Mouse (Mus musculus): ENCODE measurements around the gene Pikfyve. TPM values are rescaled to one million over a fixed set of nuclear protein-coding genes. Genes with fewer than 3 reads are reported as not detected.

Pikfyve gene
- polyA plus RNA-seq, 1 experiment from 2014 or later = 3.9 TPM

- Histone ChIP-seq H3K4me1 (replicated peaks) (peaks cover 33% of the 10 kb centered on the region), H3K9ac (peak overlapping the region; percentile 62), H3K4me3 (replicated peaks) (peak overlapping the region; percentile 90), H3K27me3 (no peaks in the 10 kb centered on the region), H3K27ac (replicated peaks) (peak overlapping the region; percentile 75), H3K4me2 (peak overlapping the region; percentile 82), H3K9me3 (replicated peaks) (no peaks in the 10 kb centered on the region), H3K36me3 (replicated peaks) (no peaks in the 10 kb centered on the region)
- WGBS (ENCODE audit: insufficient replicate concordance) = 15% methylated on average over 12 of the region's 12 CpGs
- ATAC-seq (ENCODE audit: insufficient read depth) = no peak
Measured at GRCm38 (mm10) chr1:65185524-65186205, 818 bp upstream of the Pikfyve start.

- under 1% methylated on average over 6 of the region's 6 CpGs for WGBS (ENCODE audit: insufficient replicate concordance)
Measured at GRCm38 (mm10) chr1:65187074-65187430, 569 bp downstream of the Pikfyve start.

GRCm38 (mm10) chr1:65190172-65190571 is 3.7 kb downstream of the Pikfyve start:
- Histone ChIP-seq H3K4me2 (no peak overlapping the region), H3K9me3 (replicated peaks) (no peaks in the 10 kb centered on the region), H3K4me1 (replicated peaks) (peaks cover 27% of the 10 kb centered on the region), H3K9ac (no peak overlapping the region), H3K27ac (replicated peaks) (no peak overlapping the region), H3K27me3 (no peaks in the 10 kb centered on the region), H3K4me3 (replicated peaks) (no peak overlapping the region), H3K36me3 (replicated peaks) (peaks cover 12% of the 10 kb centered on the region)
- 77% methylated on average over 4 of the region's 4 CpGs for WGBS (ENCODE audit: insufficient replicate concordance)
- no peak for ATAC-seq (ENCODE audit: insufficient read depth)

More at GRCm38 (mm10) chr1:65187074-65187430, 569 bp downstream of the Pikfyve start:
- H3K4me1 ChIP-seq (replicated peaks) = peaks cover 27% of the 10 kb centered on the region
- H3K4me3 ChIP-seq (replicated peaks) = peak overlapping the region; percentile 90
- peaks cover 4% of the 10 kb centered on the region for H3K36me3 ChIP-seq (replicated peaks)
- H3K27ac ChIP-seq (replicated peaks) = peak overlapping the region; percentile 91
- ATAC-seq (ENCODE audit: insufficient read depth) = peak; percentile 17
- H3K9me3 ChIP-seq (replicated peaks) = no peaks in the 10 kb centered on the region
- peak overlapping the region; percentile 88 for H3K9ac ChIP-seq
- H3K4me2 ChIP-seq = peak overlapping the region; percentile 82
- H3K27me3 ChIP-seq = no peaks in the 10 kb centered on the region

GRCm38 (mm10) chr1:65193226-65193625 is 6.7 kb downstream of the Pikfyve start:
- Histone ChIP-seq H3K9me3 (replicated peaks) (no peaks in the 10 kb centered on the region), H3K4me2 (no peak overlapping the region), H3K9ac (no peak overlapping the region), H3K4me1 (replicated peaks) (peaks cover 8% of the 10 kb centered on the region), H3K27me3 (no peaks in the 10 kb centered on the region), H3K27ac (replicated peaks) (no peak overlapping the region), H3K36me3 (replicated peaks) (peaks cover 26% of the 10 kb centered on the region), H3K4me3 (replicated peaks) (no peak overlapping the region)
- WGBS (ENCODE audit: insufficient replicate concordance) = 68% methylated on average over 2 of the region's 2 CpGs
- no peak for ATAC-seq (ENCODE audit: insufficient read depth)

GRCm38 (mm10) chr1:65198425-65198824 is 11.9 kb downstream of the Pikfyve start:
- Histone ChIP-seq H3K9me3 (replicated peaks) (no peaks in the 10 kb centered on the region), H3K27me3 (no peaks in the 10 kb centered on the region), H3K27ac (replicated peaks) (no peak overlapping the region), H3K9ac (no peak overlapping the region), H3K36me3 (replicated peaks) (peaks cover 17% of the 10 kb centered on the region), H3K4me1 (replicated peaks) (no peaks in the 10 kb centered on the region), H3K4me3 (replicated peaks) (no peak overlapping the region), H3K4me2 (no peak overlapping the region)
- WGBS (ENCODE audit: insufficient replicate concordance) = 51% methylated on average over 2 of the region's 2 CpGs
- no peak for ATAC-seq (ENCODE audit: insufficient read depth)

- Histone ChIP-seq H3K36me3 (replicated peaks) (peaks cover 19% of the 10 kb centered on the region), H3K4me3 (replicated peaks) (no peak overlapping the region), H3K4me1 (replicated peaks) (no peaks in the 10 kb centered on the region), H3K27me3 (no peaks in the 10 kb centered on the region), H3K9me3 (replicated peaks) (no peaks in the 10 kb centered on the region), H3K9ac (no peak overlapping the region), H3K27ac (replicated peaks) (no peak overlapping the region), H3K4me2 (no peak overlapping the region)
- ATAC-seq (ENCODE audit: insufficient read depth) = no peak
- 83% methylated on average over 2 of the region's 2 CpGs for WGBS (ENCODE audit: insufficient replicate concordance)
Measured at GRCm38 (mm10) chr1:65198861-65199260, 12.4 kb downstream of the Pikfyve start.

GRCm38 (mm10) chr1:65204299-65204698 is 17.8 kb downstream of the Pikfyve start:
- no peaks in the 10 kb centered on the region for H3K9me3 ChIP-seq (replicated peaks)
- ATAC-seq (ENCODE audit: insufficient read depth) = no peak
- no peaks in the 10 kb centered on the region for H3K27me3 ChIP-seq
- H3K9ac ChIP-seq = no peak overlapping the region
- no peak overlapping the region for H3K4me2 ChIP-seq
- 45% methylated on average over 1 of the region's 1 CpGs for WGBS (ENCODE audit: insufficient replicate concordance)
- no peak overlapping the region for H3K4me3 ChIP-seq (replicated peaks)
- H3K36me3 ChIP-seq (replicated peaks) = peaks cover 37% of the 10 kb centered on the region
- H3K4me1 ChIP-seq (replicated peaks) = no peaks in the 10 kb centered on the region
- H3K27ac ChIP-seq (replicated peaks) = no peak overlapping the region

GRCm38 (mm10) chr1:65213214-65213613 is 26.7 kb downstream of the Pikfyve start:
- WGBS (ENCODE audit: insufficient replicate concordance) = 72% methylated on average over 2 of the region's 2 CpGs
- H3K36me3 ChIP-seq (replicated peaks) = peaks cover 27% of the 10 kb centered on the region
- H3K27me3 ChIP-seq = no peaks in the 10 kb centered on the region
- no peaks in the 10 kb centered on the region for H3K9me3 ChIP-seq (replicated peaks)
- H3K4me3 ChIP-seq (replicated peaks) = no peak overlapping the region
- no peak overlapping the region for H3K4me2 ChIP-seq
- ATAC-seq (ENCODE audit: insufficient read depth) = no peak
- no peak overlapping the region for H3K27ac ChIP-seq (replicated peaks)
- H3K4me1 ChIP-seq (replicated peaks) = no peaks in the 10 kb centered on the region
- no peak overlapping the region for H3K9ac ChIP-seq

GRCm38 (mm10) chr1:65217567-65217966 is 31.1 kb downstream of the Pikfyve start:
- Histone ChIP-seq H3K36me3 (replicated peaks) (peaks cover 28% of the 10 kb centered on the region), H3K4me2 (no peak overlapping the region), H3K4me1 (replicated peaks) (no peaks in the 10 kb centered on the region), H3K27ac (replicated peaks) (no peak overlapping the region), H3K27me3 (no peaks in the 10 kb centered on the region), H3K9ac (no peak overlapping the region), H3K9me3 (replicated peaks) (no peaks in the 10 kb centered on the region), H3K4me3 (replicated peaks) (no peak overlapping the region)
- no peak for ATAC-seq (ENCODE audit: insufficient read depth)
- 70% methylated on average over 2 of the region's 2 CpGs for WGBS (ENCODE audit: insufficient replicate concordance)

GRCm38 (mm10) chr1:65217972-65218371 is 31.5 kb downstream of the Pikfyve start:
- Histone ChIP-seq H3K36me3 (replicated peaks) (peaks cover 29% of the 10 kb centered on the region), H3K4me1 (replicated peaks) (no peaks in the 10 kb centered on the region), H3K27me3 (no peaks in the 10 kb centered on the region), H3K4me2 (no peak overlapping the region), H3K4me3 (replicated peaks) (no peak overlapping the region), H3K27ac (replicated peaks) (no peak overlapping the region), H3K9me3 (replicated peaks) (no peaks in the 10 kb centered on the region), H3K9ac (no peak overlapping the region)
- 76% methylated on average over 1 of the region's 1 CpGs for WGBS (ENCODE audit: insufficient replicate concordance)
- no peak for ATAC-seq (ENCODE audit: insufficient read depth)

GRCm38 (mm10) chr1:65223654-65224053 is 37.2 kb downstream of the Pikfyve start:
- Histone ChIP-seq H3K27me3 (no peaks in the 10 kb centered on the region), H3K4me3 (replicated peaks) (no peak overlapping the region), H3K36me3 (replicated peaks) (peaks cover 28% of the 10 kb centered on the region), H3K9me3 (replicated peaks) (no peaks in the 10 kb centered on the region), H3K4me2 (no peak overlapping the region), H3K9ac (no peak overlapping the region), H3K27ac (replicated peaks) (no peak overlapping the region), H3K4me1 (replicated peaks) (no peaks in the 10 kb centered on the region)
- no peak for ATAC-seq (ENCODE audit: insufficient read depth)
- 86% methylated on average over 2 of the region's 2 CpGs for WGBS (ENCODE audit: insufficient replicate concordance)

- WGBS (ENCODE audit: insufficient replicate concordance) = 66% methylated on average over 2 of the region's 2 CpGs
- Histone ChIP-seq H3K4me3 (replicated peaks) (no peak overlapping the region), H3K27me3 (no peaks in the 10 kb centered on the region), H3K36me3 (replicated peaks) (peaks cover 15% of the 10 kb centered on the region), H3K4me1 (replicated peaks) (no peaks in the 10 kb centered on the region), H3K9me3 (replicated peaks) (no peaks in the 10 kb centered on the region), H3K4me2 (no peak overlapping the region), H3K27ac (replicated peaks) (no peak overlapping the region), H3K9ac (no peak overlapping the region)
- no peak for ATAC-seq (ENCODE audit: insufficient read depth)
Measured at GRCm38 (mm10) chr1:65227681-65228080, 41.2 kb downstream of the Pikfyve start.

Measured in liver, embryonic 15.5 days (tissue).